Mouse (Mus musculus) monocyte, adult 59 days (primary cell): ENCODE measurements around the gene Trove2. TPM values are rescaled to one million over a fixed set of nuclear protein-coding genes. Genes with fewer than 3 reads are reported as not detected.

Experiments
- total RNA-seq, 2 experiments: library from RNA; stranded (reverse); gene quantifications; one replicate each; pipeline ENCODE4 v1.2.4; 2023

Trove2 gene
- total RNA-seq: 1 to 10 TPM; 2.0 to 2.1 TPM

DNA sequence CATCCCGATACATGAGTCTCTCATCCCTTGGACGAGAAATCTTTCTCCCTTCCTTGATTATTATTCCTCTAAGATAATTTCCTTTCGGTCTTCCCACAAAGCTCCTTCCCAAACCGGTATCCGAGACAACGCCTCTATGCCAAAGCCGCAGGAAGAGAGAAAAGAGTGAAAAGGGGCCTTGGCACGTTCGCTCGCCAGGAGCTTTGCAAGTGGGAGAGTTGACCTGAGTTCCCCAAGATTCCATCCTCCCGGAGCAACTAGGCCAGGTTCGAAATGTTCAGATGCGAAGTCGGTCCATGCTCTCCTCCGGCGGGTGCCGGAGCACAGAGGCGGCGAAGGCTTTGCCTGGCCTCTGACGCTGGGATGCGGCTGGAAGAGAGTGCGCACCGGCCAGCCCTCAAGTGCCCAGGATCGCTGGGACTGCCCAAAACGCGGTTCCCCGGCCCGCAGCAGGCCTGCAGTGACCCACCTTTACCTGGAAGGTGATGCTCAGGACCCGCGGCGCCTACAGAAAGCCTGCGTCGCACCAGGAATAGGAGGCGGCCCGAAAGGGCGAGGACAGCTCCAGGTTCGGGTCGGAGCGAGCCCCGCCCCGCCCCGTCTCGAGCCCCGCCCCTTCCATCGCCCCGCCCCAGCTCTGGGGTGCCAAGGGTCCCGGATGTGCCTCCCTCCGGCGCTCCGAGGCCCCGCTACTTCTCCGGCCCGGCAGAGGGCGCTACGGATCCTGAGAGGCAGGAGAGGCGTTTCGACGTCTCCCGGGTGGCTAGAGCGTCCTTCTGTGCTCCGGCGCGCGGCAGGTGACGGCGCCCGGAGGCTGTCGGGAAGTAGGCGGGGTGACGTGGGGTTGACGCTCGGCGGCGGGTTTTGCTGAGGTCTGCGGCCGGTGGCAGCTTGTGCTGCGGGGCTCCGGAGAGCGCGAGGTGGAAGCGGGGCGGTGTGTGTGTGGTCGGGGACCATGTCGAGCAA is at the start of gene Trove2, which contains the start of gene Uchl5:
Gene Trove2 (minus strand): TSS at position 623 of the 966 bp plus-strand sequence.
Gene Uchl5 (plus strand): TSS at position 827 of the 966 bp plus-strand sequence.

DNA sequence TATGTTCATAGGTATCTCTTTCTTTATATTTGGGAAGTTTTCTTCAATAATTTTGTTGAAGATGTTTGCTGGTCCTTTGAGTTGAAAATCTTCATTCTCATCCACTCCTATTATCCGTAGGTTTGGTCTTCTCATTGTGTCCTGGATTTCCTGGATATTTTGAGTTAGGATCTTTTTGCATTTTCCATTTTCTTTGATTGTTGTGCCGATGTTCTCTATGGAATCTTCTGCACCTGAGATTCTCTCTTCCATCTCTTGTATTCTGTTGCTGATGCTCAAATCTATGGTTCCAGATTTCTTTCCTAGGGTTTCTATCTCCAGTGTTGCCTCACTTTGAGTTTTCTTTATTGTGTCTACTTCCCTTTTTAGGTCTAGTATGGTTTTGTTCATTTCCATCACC is 60.8 kb downstream of the Trove2 start, which contains the start of gene Glrx2:
Gene Glrx2 (plus strand): TSS at position 301 of the 400 bp plus-strand sequence.

DNA sequence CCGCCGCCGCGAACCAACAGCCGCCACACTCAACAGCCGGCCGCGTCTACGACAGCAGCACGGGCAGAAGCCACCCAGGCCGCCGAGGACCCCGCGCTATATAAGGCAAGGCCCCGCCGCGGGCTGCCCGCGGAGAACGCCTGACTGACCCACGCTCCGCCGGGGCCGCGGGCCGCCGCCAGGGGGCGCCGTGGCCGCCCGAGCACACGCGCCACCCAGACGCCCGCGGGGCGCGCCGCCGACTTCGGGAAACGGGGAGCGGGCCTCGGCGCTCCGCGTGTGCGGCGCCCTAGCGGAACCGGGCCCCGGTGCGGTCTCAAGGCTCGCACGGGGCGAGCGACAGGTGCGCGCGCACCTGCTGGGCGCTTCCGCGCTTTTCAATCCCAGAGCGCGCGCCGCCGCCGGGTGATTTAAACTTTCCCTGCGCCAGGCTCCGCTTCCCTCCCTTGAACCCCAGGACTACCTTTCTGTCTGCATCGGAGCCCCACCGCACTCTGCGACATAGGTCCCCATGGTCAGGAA is 74.1 kb downstream of the Trove2 start, which contains the start of gene Cdc73:
Gene Cdc73 (minus strand): TSS at position 153 of the 522 bp plus-strand sequence.

Other genes with a start within 250 kb of the Trove2 start
- gene B3galt2, start 136.4 kb downstream of the Trove2 start, total RNA-seq: not detected
- gene Cdc73, start 74.2 kb downstream of the Trove2 start, total RNA-seq: 10 to 100 TPM; 64.1 to 81.0 TPM
- 10 to 100 TPM; 44.2 to 46.0 TPM for gene Glrx2, start 60.7 kb downstream of the Trove2 start, total RNA-seq
- 10 to 100 TPM; 19.3 to 25.8 TPM for gene Uchl5, start 204 bp upstream of the Trove2 start, total RNA-seq
- gene Rgs2, start 227.1 kb upstream of the Trove2 start, total RNA-seq: 1,000 to 10,000 TPM; 1,147 to 1,280 TPM